Mouse (Mus musculus): ENCODE measurements around the gene Fmod. TPM values are rescaled to one million over a fixed set of nuclear protein-coding genes. Genes with fewer than 3 reads are reported as not detected.

Gene Fmod
- total RNA-seq, 1 experiment, result not detected

GRCm38 (mm10) chr1:134091851-134092250, 54.8 kb downstream of the Fmod start:
- H3K27ac ChIP-seq (ENCODE audit: insufficient read depth, low read depth, low read length, poor library complexity, severe bottlenecking), result no peak overlapping the region
- H3K4me3 ChIP-seq (ENCODE audit: insufficient read depth in 1 of 2, low read depth in 1 of 2, low read length in 2 of 2, poor library complexity in 1 of 2, severe bottlenecking in 1 of 2), result no peak overlapping the region
- H3K4me1 ChIP-seq (ENCODE audit: control insufficient read depth in 2 of 2, insufficient read depth in 2 of 2, low read length in 2 of 2, poor library complexity in 1 of 2), result peaks cover 2 to 12% of the 10 kb centered on the region in 2 experiments; a peak in 1 of 4 replicates

GRCm38 (mm10) chr1:134092368-134092767, 55.3 kb downstream of the Fmod start:
- no peaks in the 10 kb centered on the region for H3K9me3 ChIP-seq (ENCODE audit: control insufficient read depth, insufficient read depth, low read depth, low read length)
- no peak overlapping the region for H3K27ac ChIP-seq (ENCODE audit: insufficient read depth, low read depth, low read length, poor library complexity, severe bottlenecking)
- peak overlapping the region in 1 of 2 experiments; percentile 57; a peak in 1 of 4 replicates for H3K4me3 ChIP-seq (ENCODE audit: insufficient read depth in 1 of 2, low read depth in 1 of 2, low read length in 2 of 2, poor library complexity in 1 of 2, severe bottlenecking in 1 of 2)
- H3K36me3 ChIP-seq (ENCODE audit: control insufficient read depth, insufficient read depth, low read length, poor library complexity, severe bottlenecking), result no peaks in the 10 kb centered on the region
- TF ChIP-seq MAFK (IDR thresholded peaks at IDR 0.05; ENCODE audit: insufficient read depth, low read depth, low read length) (no peak), HCFC1 (IDR thresholded peaks at IDR 0.05; ENCODE audit: borderline replicate concordance, insufficient read depth, low read length) (no peak), ZNF384 (IDR thresholded peaks at IDR 0.05; ENCODE audit: low read depth, low read length) (no peak), CHD2 (IDR thresholded peaks at IDR 0.05; ENCODE audit: low read depth, low read length) (no peak), ZC3H11A (IDR thresholded peaks at IDR 0.05; ENCODE audit: borderline replicate concordance, low read depth, low read length) (no peak)
- no peak for DNase-seq (ENCODE audit: low read depth, low spot score)
- H3K4me1 ChIP-seq (ENCODE audit: control insufficient read depth in 2 of 2, insufficient read depth in 2 of 2, low read length in 2 of 2, poor library complexity in 1 of 2), result peaks cover 2 to 11% of the 10 kb centered on the region in 2 experiments; a peak in 1 of 4 replicates
- in situ Hi-C loops (cut with MboI; ENCODE audit: low sequenced_read_pairs in 2 of 2, unreplicated experiment in 2 of 2), result no loop called here
- H3K9ac ChIP-seq (ENCODE audit: insufficient read depth, low read depth, low read length, poor library complexity, severe bottlenecking), result no peak overlapping the region

More at GRCm38 (mm10) chr1:134091851-134092250, 54.8 kb downstream of the Fmod start:
- in situ Hi-C loops (cut with MboI; ENCODE audit: low sequenced_read_pairs in 2 of 2, unreplicated experiment in 2 of 2), result no loop called here
- Histone ChIP-seq H3K36me3 (ENCODE audit: control insufficient read depth, insufficient read depth, low read length, poor library complexity, severe bottlenecking) (no peaks in the 10 kb centered on the region), H3K9me3 (ENCODE audit: control insufficient read depth, insufficient read depth, low read depth, low read length) (no peaks in the 10 kb centered on the region), H3K9ac (ENCODE audit: insufficient read depth, low read depth, low read length, poor library complexity, severe bottlenecking) (no peak overlapping the region)
- DNase-seq (ENCODE audit: low read depth, low spot score), result no peak
- TF ChIP-seq MAFK (IDR thresholded peaks at IDR 0.05; ENCODE audit: insufficient read depth, low read depth, low read length) (no peak), CHD2 (IDR thresholded peaks at IDR 0.05; ENCODE audit: low read depth, low read length) (no peak), ZC3H11A (IDR thresholded peaks at IDR 0.05; ENCODE audit: borderline replicate concordance, low read depth, low read length) (no peak), HCFC1 (IDR thresholded peaks at IDR 0.05; ENCODE audit: borderline replicate concordance, insufficient read depth, low read length) (no peak), ZNF384 (IDR thresholded peaks at IDR 0.05; ENCODE audit: low read depth, low read length) (no peak)

- Histone ChIP-seq H3K27ac (ENCODE audit: insufficient read depth, low read depth, low read length, poor library complexity, severe bottlenecking) (no peak overlapping the region), H3K9ac (ENCODE audit: insufficient read depth, low read depth, low read length, poor library complexity, severe bottlenecking) (peak overlapping the region; percentile 71), H3K4me3 (ENCODE audit: insufficient read depth in 1 of 2, low read depth in 1 of 2, low read length in 2 of 2, poor library complexity in 1 of 2, severe bottlenecking in 1 of 2) (peak overlapping the region; percentile 63 to 73), H3K9me3 (ENCODE audit: control insufficient read depth, insufficient read depth, low read depth, low read length) (no peaks in the 10 kb centered on the region), H3K36me3 (ENCODE audit: control insufficient read depth, insufficient read depth, low read length, poor library complexity, severe bottlenecking) (no peaks in the 10 kb centered on the region), H3K4me1 (ENCODE audit: control insufficient read depth in 2 of 2, insufficient read depth in 2 of 2, low read length in 2 of 2, poor library complexity in 1 of 2) (peaks cover 2 to 13% of the 10 kb centered on the region in 2 experiments; a peak in 1 of 4 replicates)
- TF ChIP-seq HCFC1 (IDR thresholded peaks at IDR 0.05; ENCODE audit: borderline replicate concordance, insufficient read depth, low read length) (0 out of 2 replicates have a peak, but pooled peaks have one; percentile 12), ZC3H11A (IDR thresholded peaks at IDR 0.05; ENCODE audit: borderline replicate concordance, low read depth, low read length) (0 out of 2 replicates have a peak, but pooled peaks have one; percentile 1), ZNF384 (IDR thresholded peaks at IDR 0.05; ENCODE audit: low read depth, low read length) (no peak), CHD2 (IDR thresholded peaks at IDR 0.05; ENCODE audit: low read depth, low read length) (no peak), MAFK (IDR thresholded peaks at IDR 0.05; ENCODE audit: insufficient read depth, low read depth, low read length) (no peak)
- peak; percentile 61 for DNase-seq (ENCODE audit: low read depth, low spot score)
- in situ Hi-C loops (cut with MboI; ENCODE audit: low sequenced_read_pairs in 2 of 2, unreplicated experiment in 2 of 2), result no loop called here
Observed at GRCm38 (mm10) chr1:134092852-134093770, 56.1 kb downstream of the Fmod start.

- Histone ChIP-seq H3K9ac (ENCODE audit: insufficient read depth, low read depth, low read length, poor library complexity, severe bottlenecking) (peak overlapping the region; percentile 71; the same call in 1 of the 2 replicates), H3K4me3 (ENCODE audit: insufficient read depth in 1 of 2, low read depth in 1 of 2, low read length in 2 of 2, poor library complexity in 1 of 2, severe bottlenecking in 1 of 2) (peak overlapping the region; percentile 63 to 73; a peak in 3 of 4 replicates), H3K36me3 (ENCODE audit: control insufficient read depth, insufficient read depth, low read length, poor library complexity, severe bottlenecking) (no peaks in the 10 kb centered on the region), H3K27ac (ENCODE audit: insufficient read depth, low read depth, low read length, poor library complexity, severe bottlenecking) (no peak overlapping the region), H3K4me1 (ENCODE audit: control insufficient read depth in 2 of 2, insufficient read depth in 2 of 2, low read length in 2 of 2, poor library complexity in 1 of 2) (peaks cover 7 to 19% of the 10 kb centered on the region in 2 experiments; a peak in 2 of 4 replicates), H3K9me3 (ENCODE audit: control insufficient read depth, insufficient read depth, low read depth, low read length) (no peaks in the 10 kb centered on the region)
- TF ChIP-seq MAFK (IDR thresholded peaks at IDR 0.05; ENCODE audit: insufficient read depth, low read depth, low read length) (no peak), HCFC1 (IDR thresholded peaks at IDR 0.05; ENCODE audit: borderline replicate concordance, insufficient read depth, low read length) (no peak), CHD2 (IDR thresholded peaks at IDR 0.05; ENCODE audit: low read depth, low read length) (no peak), ZC3H11A (IDR thresholded peaks at IDR 0.05; ENCODE audit: borderline replicate concordance, low read depth, low read length) (no peak), ZNF384 (IDR thresholded peaks at IDR 0.05; ENCODE audit: low read depth, low read length) (no peak)
- in situ Hi-C loops (cut with MboI; ENCODE audit: low sequenced_read_pairs in 2 of 2, unreplicated experiment in 2 of 2), result no loop called here
- no peak for DNase-seq (ENCODE audit: low read depth, low spot score)
Observed at GRCm38 (mm10) chr1:134093771-134094526, 56.9 kb downstream of the Fmod start.

Measured in ES-E14 (cell line).